In genomic region chr2:9792381-9792780, GRCm38 (mm10) we compare ENCODE assay signal across 19 mouse cellular contexts.
"Had no signal": no experiment of that assay in that cellular context is flagged by ENCODE, and none has a peak within 500 bp of the region (broad histone marks: within the 10 kb centered on the region; RNA-seq: fewer than 3 reads in every experiment).

No protein-coding gene starts in this region.

- H3K4me2 ChIP-seq: lung, embryonic 15.5 days; midbrain, embryonic 11.5 days; midbrain, embryonic 13.5 days; midbrain, embryonic 15.5 days; neural tube, embryonic 13.5 days; neural tube, embryonic 15.5 days had no signal

- H3K9me3 ChIP-seq: lung, embryonic 15.5 days; megakaryocyte, embryonic 14.5 days; midbrain, embryonic 13.5 days; midbrain, embryonic 15.5 days; neural tube, embryonic 13.5 days; neural tube, embryonic 15.5 days had no signal

- H3K36me3 ChIP-seq: lung, embryonic 15.5 days; midbrain, embryonic 13.5 days; midbrain, embryonic 15.5 days; neural tube, embryonic 13.5 days; neural tube, embryonic 15.5 days had no signal

- H3K4me3 ChIP-seq: lung, embryonic 15.5 days; megakaryocyte, embryonic 14.5 days; midbrain, embryonic 13.5 days; midbrain, embryonic 15.5 days; neural tube, embryonic 13.5 days; neural tube, embryonic 15.5 days had no signal

- ATAC-seq: lung, postnatal 0 days; midbrain, embryonic 13.5 days; midbrain, embryonic 15.5 days had no signal

- H3K27ac ChIP-seq: liver, embryonic 14.5 days; lung, embryonic 15.5 days; macrophage; midbrain, embryonic 13.5 days; midbrain, embryonic 15.5 days; neural tube, embryonic 13.5 days; neural tube, embryonic 15.5 days had no signal

- H3K9ac ChIP-seq: liver, embryonic 14.5 days; lung, embryonic 15.5 days; midbrain, embryonic 13.5 days; midbrain, embryonic 15.5 days; neural tube, embryonic 13.5 days; neural tube, embryonic 15.5 days had no signal

- H3K4me1 ChIP-seq: lung, embryonic 15.5 days; megakaryocyte, embryonic 14.5 days; midbrain, embryonic 13.5 days; midbrain, embryonic 15.5 days had no signal

- H3K27me3 ChIP-seq: lung, embryonic 15.5 days; megakaryocyte, embryonic 14.5 days; midbrain, embryonic 13.5 days; midbrain, embryonic 15.5 days; neural tube, embryonic 13.5 days; neural tube, embryonic 15.5 days had no signal

- DNase-seq: lung, adult 2 months; lung, postnatal 14 days; lung, postnatal 36 days; right cerebral cortex, adult 18-20 months; right cerebral cortex, postnatal 25 days; right cerebral cortex, postnatal 4 days; spleen, adult 18-20 months; thymus, postnatal 14 days; thymus, postnatal 36 days had no signal
